10 mouse cellular contexts compared by ENCODE assay signal in genomic region chrX:8921813-8922607, GRCm38 (mm10). TPM values are rescaled to one million over a fixed set of nuclear protein-coding genes. Genes with fewer than 3 reads are reported as not detected.
A peak's percentile ranks its signal among the peaks of the same experiment; 100 is the strongest.
DNase-seq lines count a peak whose midpoint lies in the region; ATAC-seq and TF ChIP-seq lines count a peak whose summit lies in the region.
"Had no signal": no experiment of that assay in that cellular context is flagged by ENCODE, and none has a peak within 500 bp of the region (broad histone marks: within the 10 kb centered on the region; RNA-seq: fewer than 3 reads in every experiment).

No protein-coding gene starts in this region.

- H3K4me3 ChIP-seq in hindbrain, embryonic 16.5 days (ENCODE audit: low read length), result no peak overlapping the region
- H3K4me3 ChIP-seq in hindbrain, embryonic 11.5 days (ENCODE audit: low read depth, low read length), result no peak overlapping the region
- no peak overlapping the region for H3K4me3 ChIP-seq in cortical plate, adult 2 months (ENCODE audit: insufficient read depth, low read length)
- H3K4me3 ChIP-seq: embryonic facial prominence, embryonic 13.5 days; lung, embryonic 15.5 days had no signal

- peaks cover 4% of the 10 kb centered on the region; the same call in 1 of the 2 replicates for H3K9me3 ChIP-seq in hindbrain, embryonic 16.5 days (ENCODE audit: control insufficient read depth, low read length)
- H3K9me3 ChIP-seq in hindbrain, embryonic 11.5 days (ENCODE audit: control insufficient read depth, low read length), result no peaks in the 10 kb centered on the region
- H3K9me3 ChIP-seq: embryonic facial prominence, embryonic 13.5 days; lung, embryonic 15.5 days had no signal

- no peaks in the 10 kb centered on the region for H3K27me3 ChIP-seq in hindbrain, embryonic 16.5 days (replicated peaks; ENCODE audit: control insufficient read depth, insufficient read depth, low read length)
- no peaks in the 10 kb centered on the region for H3K27me3 ChIP-seq in hindbrain, embryonic 11.5 days (ENCODE audit: control insufficient read depth, insufficient read depth, low read length)
- H3K27me3 ChIP-seq: embryonic facial prominence, embryonic 13.5 days; lung, embryonic 15.5 days had no signal

- 58% methylated on average over 9 of the region's 9 CpGs for WGBS in hindbrain, embryonic 16.5 days
- 67% methylated on average over 9 of the region's 9 CpGs for WGBS in hindbrain, embryonic 11.5 days

- H3K4me1 ChIP-seq in hindbrain, embryonic 16.5 days (ENCODE audit: control insufficient read depth, insufficient read depth, low read depth, low read length), result no peaks in the 10 kb centered on the region
- no peaks in the 10 kb centered on the region for H3K4me1 ChIP-seq in hindbrain, embryonic 11.5 days (replicated peaks; ENCODE audit: control insufficient read depth, insufficient read depth, low read length)
- no peaks in the 10 kb centered on the region for H3K4me1 ChIP-seq in cortical plate, adult 2 months (ENCODE audit: control insufficient read depth, insufficient read depth, low read length)
- H3K4me1 ChIP-seq: embryonic facial prominence, embryonic 13.5 days; lung, embryonic 15.5 days had no signal

- H3K4me2 ChIP-seq in hindbrain, embryonic 16.5 days (ENCODE audit: low read length), result no peak overlapping the region
- no peak overlapping the region for H3K4me2 ChIP-seq in hindbrain, embryonic 11.5 days (replicated peaks; ENCODE audit: low read depth, low read length)
- H3K4me2 ChIP-seq: embryonic facial prominence, embryonic 13.5 days; lung, embryonic 15.5 days had no signal

- no peak for DNase-seq in hindbrain, embryonic 11.5 days (ENCODE audit: low spot score)
- peak; percentile 14 for DNase-seq in right cerebral cortex, postnatal 4 days
- DNase-seq in right cerebral cortex, adult 18-20 months, result no peak
- DNase-seq in retina, embryonic 14.5 days (ENCODE audit: low spot score), result peak; percentile 6
- no peak for DNase-seq in spleen, postnatal 36 days (ENCODE audit: low spot score in 2 of 2)
- DNase-seq in thymus, postnatal 14 days, result no peak

- peak; percentile 84 for ATAC-seq in hindbrain, embryonic 16.5 days
- no peak for ATAC-seq in hindbrain, embryonic 11.5 days (ENCODE audit: low FRiP score)

- no peak overlapping the region for H3K27ac ChIP-seq in hindbrain, embryonic 16.5 days (ENCODE audit: low read depth, low read length)
- H3K27ac ChIP-seq in hindbrain, embryonic 11.5 days (ENCODE audit: low read depth, low read length), result no peak overlapping the region
- no peak overlapping the region for H3K27ac ChIP-seq in cortical plate, adult 2 months (ENCODE audit: insufficient read depth, low read length)
- H3K27ac ChIP-seq: embryonic facial prominence, embryonic 13.5 days; lung, embryonic 15.5 days had no signal

- no peaks in the 10 kb centered on the region for H3K36me3 ChIP-seq in hindbrain, embryonic 16.5 days (ENCODE audit: control insufficient read depth, insufficient read depth, low read length)
- H3K36me3 ChIP-seq in hindbrain, embryonic 11.5 days (ENCODE audit: control insufficient read depth, insufficient read depth, low read length), result no peaks in the 10 kb centered on the region
- H3K36me3 ChIP-seq: embryonic facial prominence, embryonic 13.5 days; lung, embryonic 15.5 days had no signal

- 0 out of 2 replicates have a peak, but pooled peaks have one; percentile 20 for TF ChIP-seq CTCF in cortical plate, adult 2 months (IDR thresholded peaks at IDR 0.05; ENCODE audit: extremely low read depth, insufficient read depth, low read length)

- no peak for TF ChIP-seq POLR2A in cortical plate, adult 2 months (IDR thresholded peaks at IDR 0.05; ENCODE audit: extremely low read depth, insufficient read depth, low read length)

- no peak overlapping the region for H3K9ac ChIP-seq in hindbrain, embryonic 16.5 days (ENCODE audit: low read depth, low read length)
- H3K9ac ChIP-seq in hindbrain, embryonic 11.5 days (ENCODE audit: low read depth, low read length), result no peak overlapping the region
- H3K9ac ChIP-seq: embryonic facial prominence, embryonic 13.5 days; lung, embryonic 15.5 days had no signal

RNA-seq across cellular contexts. Expression of gene B630019K06Rik, which starts 29.8 kb away (rescaled TPM):
- polyA plus RNA-seq in hindbrain, embryonic 16.5 days (2015; fragmentation: Nextera tagmentation; extraction: Ambion mirVana), result 22.4 and 23.5 TPM in 2 replicates
- 6.7 and 7.1 TPM in 2 replicates for polyA plus RNA-seq in hindbrain, embryonic 11.5 days (2014; fragmentation: Nextera tagmentation; extraction: Ambion mirVana)
- 22.3 and 24.0 TPM in 2 replicates for polyA plus RNA-seq in cortical plate, adult 2 months (2012; rRNA removed)

RNA-seq across cellular contexts. Expression of gene Fthl17b, which starts 40.8 kb away (rescaled TPM):
- polyA plus RNA-seq in hindbrain, embryonic 16.5 days (2015; fragmentation: Nextera tagmentation; extraction: Ambion mirVana), result not detected in 2 replicates
- polyA plus RNA-seq in hindbrain, embryonic 11.5 days (2014; fragmentation: Nextera tagmentation; extraction: Ambion mirVana), result not detected in 2 replicates
- not detected in 2 replicates for polyA plus RNA-seq in cortical plate, adult 2 months (2012; rRNA removed)
- polyA plus RNA-seq: embryonic facial prominence, embryonic 13.5 days; lung, embryonic 15.5 days had no signal

RNA-seq across cellular contexts. Expression of gene Gm5751, which starts 48.0 kb away (rescaled TPM):
- polyA plus RNA-seq in hindbrain, embryonic 16.5 days (2015; fragmentation: Nextera tagmentation; extraction: Ambion mirVana), result not detected in 2 replicates
- polyA plus RNA-seq in hindbrain, embryonic 11.5 days (2014; fragmentation: Nextera tagmentation; extraction: Ambion mirVana), result not detected in 2 replicates
- 0.46 and 0.55 TPM in 2 replicates for polyA plus RNA-seq in cortical plate, adult 2 months (2012; rRNA removed)
- polyA plus RNA-seq: embryonic facial prominence, embryonic 13.5 days; lung, embryonic 15.5 days had no signal

RNA-seq across cellular contexts. Expression of gene Fthl17c, which starts 54.3 kb away (rescaled TPM):
- polyA plus RNA-seq in hindbrain, embryonic 16.5 days (2015; fragmentation: Nextera tagmentation; extraction: Ambion mirVana), result not detected in 2 replicates
- not detected in 2 replicates for polyA plus RNA-seq in hindbrain, embryonic 11.5 days (2014; fragmentation: Nextera tagmentation; extraction: Ambion mirVana)
- polyA plus RNA-seq in cortical plate, adult 2 months (2012; rRNA removed), result not detected in 2 replicates
- polyA plus RNA-seq: embryonic facial prominence, embryonic 13.5 days; lung, embryonic 15.5 days had no signal

Comparison
In these comparisons a context has a peak if more than half of its experiments do, and no peak if none do; other contexts are left out.
1. DNase-seq: peak in right cerebral cortex, postnatal 4 days (single experiment) and retina, embryonic 14.5 days (single experiment); none in hindbrain, embryonic 11.5 days (single experiment), right cerebral cortex, adult 18-20 months (single experiment), spleen, postnatal 36 days (0 of 2) and thymus, postnatal 14 days (single experiment).